Mouse (Mus musculus) myocyte (in vitro differentiated cells): ENCODE data around the gene Hdac9. TPM values are rescaled to one million over a fixed set of nuclear protein-coding genes. Genes with fewer than 3 reads are reported as not detected.

ENCODE experiments used
- H3K27me3 ChIP-seq: one replicate; pipeline ENCODE4 v1.6.1; 2011; ENCODE audit not compliant: control insufficient read depth, insufficient read depth, insufficient read length
- H3K36me3 ChIP-seq: one replicate; pipeline ENCODE4 v1.6.1; 2011; ENCODE audit not compliant: control insufficient read depth, insufficient read depth
- H3K4me2 ChIP-seq: one replicate; pipeline ENCODE4 v1.6.1; 2011; ENCODE audit warnings: low read depth, control low read depth
- H3K4me3 ChIP-seq: one replicate; pipeline ENCODE4 v1.5.1; 2011; ENCODE audit warnings: mild to moderate bottlenecking, control low read depth, moderate library complexity
- H3K79me2 ChIP-seq: one replicate; pipeline ENCODE4 v1.6.1; 2011; ENCODE audit not compliant: control insufficient read depth, insufficient read depth
- H3ac ChIP-seq: one replicate; pipeline ENCODE4 v1.6.1; 2011; ENCODE audit not compliant: control insufficient read depth, insufficient read length
- CEBPB ChIP-seq: IDR thresholded peaks from 2 replicates; pipeline ENCODE4 v1.6.1; 2011; ENCODE audit warnings: mild to moderate bottlenecking, moderate library complexity; ENCODE audit not compliant: poor library complexity, insufficient read depth, severe bottlenecking
- E2F4 ChIP-seq: IDR thresholded peaks from one replicate; pipeline ENCODE4 v1.6.1; 2011; ENCODE audit warnings: mild to moderate bottlenecking, control low read depth, moderate library complexity; ENCODE audit not compliant: insufficient read depth
- MAX ChIP-seq: IDR thresholded peaks from one replicate; pipeline ENCODE4 v1.6.1; 2011; ENCODE audit warnings: low read depth, mild to moderate bottlenecking, control low read depth
- MYOD1 ChIP-seq, 3 experiments: IDR thresholded peaks; one replicate each; pipeline ENCODE4 v1.6.1; 2011; ENCODE audit warnings: control low read depth in 2 of 3, low read depth in 2 of 3, mild to moderate bottlenecking in 2 of 3, moderate library complexity in 1 of 3; ENCODE audit not compliant: insufficient read length in 2 of 3, control insufficient read depth in 1 of 3
- MYOG ChIP-seq, 3 experiments: IDR thresholded peaks; one replicate each; pipeline ENCODE4 v1.6.1; 2011; ENCODE audit warnings: control low read depth in 2 of 3, low read depth in 2 of 3, mild to moderate bottlenecking in 2 of 3; ENCODE audit not compliant: insufficient read length in 2 of 3, control insufficient read depth in 1 of 3, insufficient read depth in 1 of 3
- POLR2A ChIP-seq: IDR thresholded peaks from one replicate; pipeline ENCODE4 v1.6.1; 2011; ENCODE audit warnings: low read depth, mild to moderate bottlenecking, control low read depth, moderate library complexity; ENCODE audit not compliant: insufficient read length
- POLR2AphosphoS2 ChIP-seq: IDR thresholded peaks from one replicate; pipeline ENCODE4 v1.6.1; 2011; ENCODE audit warnings: low read depth, control low read depth; ENCODE audit not compliant: insufficient read length
- REST ChIP-seq: IDR thresholded peaks from one replicate; pipeline ENCODE4 v1.6.1; 2011; ENCODE audit warnings: mild to moderate bottlenecking, control low read depth, moderate library complexity; ENCODE audit not compliant: insufficient read depth, insufficient read length
- SRF ChIP-seq: IDR thresholded peaks from one replicate; pipeline ENCODE4 v1.6.1; 2011; ENCODE audit warnings: low read depth; ENCODE audit not compliant: control insufficient read depth, insufficient read length
- TCF12 ChIP-seq: IDR thresholded peaks from one replicate; pipeline ENCODE4 v1.6.1; 2011; ENCODE audit warnings: mild to moderate bottlenecking, control low read depth; ENCODE audit not compliant: poor library complexity, insufficient read depth, severe bottlenecking
- TCF3 ChIP-seq: IDR thresholded peaks from one replicate; pipeline ENCODE4 v1.6.1; 2011; ENCODE audit warnings: low read depth, control low read depth; ENCODE audit not compliant: insufficient read length
- USF1 ChIP-seq: IDR thresholded peaks from one replicate; pipeline ENCODE4 v1.6.1; 2011; ENCODE audit warnings: low read depth, mild to moderate bottlenecking, control low read depth, moderate library complexity
- polyA plus RNA-seq: library from polyadenylated mRNA; unstranded; fragments of >200 nt; fragmentation: generic; extraction: Trizol; gene quantifications from one replicate; pipeline ENCODE4 v1.2.1, GENCODE M21; 2012; ENCODE audit warnings: missing spikeins

Gene Hdac9
- polyA plus RNA-seq, 1 experiment = 0.47 TPM

DNA sequence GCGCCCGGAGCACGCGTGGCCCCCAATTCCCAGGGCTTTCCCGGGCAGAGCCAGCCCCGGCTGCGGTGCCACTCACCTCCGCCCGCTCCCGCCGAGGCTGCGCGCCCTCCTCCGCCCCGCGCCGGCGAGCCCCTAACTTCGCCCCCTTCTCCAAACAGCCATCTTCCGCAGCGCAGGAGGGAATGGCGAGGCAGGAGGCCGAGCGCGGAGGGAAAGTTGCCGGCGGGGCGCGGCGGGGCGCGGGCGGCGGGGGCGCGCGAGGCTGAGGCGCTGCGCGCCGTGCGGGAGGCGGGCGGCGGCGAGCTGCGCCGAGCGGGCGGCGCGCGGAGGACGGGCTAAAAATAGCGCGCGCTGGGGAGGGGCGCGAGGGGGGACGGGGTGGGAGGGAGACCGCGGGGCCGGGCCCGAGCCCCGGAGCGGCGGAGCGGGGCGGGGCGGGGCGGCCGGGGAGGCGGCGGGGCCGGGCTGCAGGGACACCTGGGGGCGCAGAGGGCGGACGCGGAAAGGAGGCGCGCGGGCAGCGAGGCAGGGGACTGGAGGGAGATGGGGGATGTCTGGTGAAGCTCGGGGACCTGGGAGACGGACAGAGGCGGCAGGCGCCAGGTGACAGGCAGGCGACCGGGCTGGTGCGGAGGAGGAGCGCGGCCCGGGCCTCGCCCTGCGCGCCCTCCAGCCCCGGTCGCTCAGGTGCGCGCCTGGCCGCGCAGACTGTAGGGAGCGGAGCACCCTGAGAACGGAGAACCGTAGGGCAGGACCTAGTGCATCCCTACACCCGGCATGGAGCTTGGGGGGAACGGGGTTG lies 10.0 kb downstream of the Hdac9 start:
- no peak overlapping the region for H3ac ChIP-seq
- peaks cover 17% of the 10 kb centered on the region for H3K27me3 ChIP-seq
- no peaks in the 10 kb centered on the region for H3K79me2 ChIP-seq
- H3K4me3 ChIP-seq = no peak overlapping the region
- TF ChIP-seq MYOD1 (IDR thresholded peaks at IDR 0.05; ENCODE audit: control insufficient read depth in 1 of 3, insufficient read length in 2 of 3, low read depth in 2 of 3) (no peak), POLR2A (no peak), E2F4 (no peak), POLR2AphosphoS2 (no peak), TCF12 (no peak), CEBPB (no peak), TCF3 (no peak), USF1 (no peak), REST (no peak), MAX (no peak), MYOG (IDR thresholded peaks at IDR 0.05; ENCODE audit: control insufficient read depth in 1 of 3, insufficient read depth in 1 of 3, insufficient read length in 2 of 3, low read depth in 2 of 3) (no peak)
- peak overlapping the region; percentile 42 for H3K4me2 ChIP-seq
- H3K36me3 ChIP-seq = no peaks in the 10 kb centered on the region

DNA sequence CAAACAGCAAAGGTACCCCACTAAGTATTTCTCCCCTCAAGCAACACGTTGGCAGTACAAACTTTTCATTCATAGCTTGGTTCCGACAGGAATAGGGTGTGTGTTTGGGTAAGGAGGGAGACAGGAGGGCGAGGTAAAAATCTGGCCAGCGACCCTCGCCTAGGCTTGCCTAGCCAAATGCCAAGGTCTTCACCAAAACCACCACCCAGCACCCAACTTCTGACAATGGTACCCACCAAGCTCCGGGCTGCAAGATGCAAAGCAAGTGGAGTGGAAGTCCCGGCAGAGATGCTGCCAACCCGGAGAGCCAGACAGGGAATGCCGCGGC lies 10.6 kb downstream of the Hdac9 start:
- H3ac ChIP-seq = no peak overlapping the region
- H3K27me3 ChIP-seq = peaks cover 17% of the 10 kb centered on the region
- H3K36me3 ChIP-seq = no peaks in the 10 kb centered on the region
- peak overlapping the region; percentile 42 for H3K4me2 ChIP-seq
- TF ChIP-seq TCF3 (no peak), MAX (no peak), MYOG (IDR thresholded peaks at IDR 0.05; ENCODE audit: control insufficient read depth in 1 of 3, insufficient read depth in 1 of 3, insufficient read length in 2 of 3, low read depth in 2 of 3) (no peak), TCF12 (no peak), CEBPB (no peak), E2F4 (no peak), USF1 (no peak), MYOD1 (IDR thresholded peaks at IDR 0.05; ENCODE audit: control insufficient read depth in 1 of 3, insufficient read length in 2 of 3, low read depth in 2 of 3) (no peak), POLR2AphosphoS2 (no peak), REST (no peak), POLR2A (no peak), SRF (no peak)
- H3K4me3 ChIP-seq = no peak overlapping the region
- H3K79me2 ChIP-seq = no peaks in the 10 kb centered on the region

DNA sequence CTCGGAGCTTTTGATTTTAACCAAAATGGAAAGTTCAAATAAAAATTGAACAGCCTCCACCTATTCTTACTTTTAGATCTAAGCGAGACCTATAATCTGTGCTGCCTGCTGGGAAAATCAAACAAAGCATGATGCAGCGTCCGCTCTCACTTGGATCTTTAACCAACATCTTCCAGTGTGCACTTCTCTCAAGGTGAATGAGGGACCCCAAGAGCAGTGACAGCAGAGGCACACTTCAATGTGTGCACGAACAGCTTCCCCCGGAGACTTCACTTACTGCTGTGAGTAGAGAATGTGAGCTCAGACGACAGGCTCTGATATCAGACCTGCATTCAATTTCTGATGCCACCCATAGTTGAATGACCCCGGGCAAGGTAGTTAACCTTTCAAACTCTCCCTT lies 16.7 kb downstream of the Hdac9 start:
- H3K4me3 ChIP-seq = no peak overlapping the region
- H3K27me3 ChIP-seq = no peaks in the 10 kb centered on the region
- H3K36me3 ChIP-seq = no peaks in the 10 kb centered on the region
- H3K4me2 ChIP-seq = no peak overlapping the region
- H3ac ChIP-seq = no peak overlapping the region
- H3K79me2 ChIP-seq = no peaks in the 10 kb centered on the region
- TF ChIP-seq MAX (no peak), TCF12 (no peak), REST (no peak)

DNA sequence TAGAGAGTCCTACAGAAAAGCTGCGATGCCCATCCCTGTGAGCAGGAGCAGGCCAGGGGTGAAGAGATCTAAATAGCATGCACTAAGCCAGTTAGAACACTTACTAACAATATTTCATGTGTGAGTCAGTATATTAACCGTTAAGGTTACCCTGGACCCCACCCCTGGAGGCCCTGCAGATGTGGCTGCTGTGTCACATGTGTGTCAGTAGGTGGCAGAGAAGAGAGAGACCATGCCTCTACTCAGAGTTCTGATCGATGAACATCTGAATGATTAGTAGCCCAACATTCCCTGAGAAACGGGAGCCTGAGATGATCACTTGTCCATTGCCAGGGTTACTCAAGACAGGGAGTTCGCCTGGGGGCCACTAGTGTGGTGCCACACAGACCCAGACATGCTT lies 22.0 kb downstream of the Hdac9 start:
- Histone ChIP-seq H3K4me2 (no peak overlapping the region), H3K4me3 (no peak overlapping the region), H3K36me3 (no peaks in the 10 kb centered on the region), H3K79me2 (no peaks in the 10 kb centered on the region), H3ac (no peak overlapping the region), H3K27me3 (no peaks in the 10 kb centered on the region)
- TF ChIP-seq REST (no peak), TCF3 (no peak), CEBPB (no peak), MYOG (IDR thresholded peaks at IDR 0.05; ENCODE audit: control insufficient read depth in 1 of 3, insufficient read depth in 1 of 3, insufficient read length in 2 of 3, low read depth in 2 of 3) (no peak)

DNA sequence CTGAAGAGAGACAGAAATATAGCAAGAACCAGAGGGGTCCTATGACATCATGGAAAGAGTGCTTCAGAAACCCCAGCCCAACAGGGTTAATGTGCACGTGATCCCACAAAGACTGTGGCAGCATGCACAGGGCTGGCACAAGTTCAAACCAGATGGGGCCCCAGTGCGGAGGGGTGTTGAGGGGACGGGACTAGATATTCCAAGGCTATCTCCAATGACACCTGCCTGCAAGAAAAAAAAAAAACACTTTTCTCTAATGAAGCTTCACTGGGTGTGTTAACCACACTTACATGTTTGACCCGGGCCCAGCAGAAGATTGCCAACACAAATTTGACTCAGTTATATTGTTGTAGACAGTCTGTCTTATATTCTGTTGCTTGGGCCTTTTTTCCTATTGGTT lies 28.2 kb downstream of the Hdac9 start:
- Histone ChIP-seq H3K27me3 (no peaks in the 10 kb centered on the region), H3ac (no peak overlapping the region), H3K36me3 (no peaks in the 10 kb centered on the region), H3K79me2 (no peaks in the 10 kb centered on the region), H3K4me3 (no peak overlapping the region), H3K4me2 (no peak overlapping the region)
- no peak for TF ChIP-seq TCF12
- TF ChIP-seq TCF3 = no peak
- no peak for TF ChIP-seq E2F4
- no peak for TF ChIP-seq MYOG (IDR thresholded peaks at IDR 0.05; ENCODE audit: control insufficient read depth in 1 of 3, insufficient read depth in 1 of 3, insufficient read length in 2 of 3, low read depth in 2 of 3)
- no peak for TF ChIP-seq MYOD1 (IDR thresholded peaks at IDR 0.05; ENCODE audit: control insufficient read depth in 1 of 3, insufficient read length in 2 of 3, low read depth in 2 of 3)
- no peak for TF ChIP-seq POLR2AphosphoS2
- TF ChIP-seq USF1 = no peak
- TF ChIP-seq SRF = no peak
